Mouse (Mus musculus): Measurements from ENCODE around the gene Il9r.

Gene Il9r

DNA sequence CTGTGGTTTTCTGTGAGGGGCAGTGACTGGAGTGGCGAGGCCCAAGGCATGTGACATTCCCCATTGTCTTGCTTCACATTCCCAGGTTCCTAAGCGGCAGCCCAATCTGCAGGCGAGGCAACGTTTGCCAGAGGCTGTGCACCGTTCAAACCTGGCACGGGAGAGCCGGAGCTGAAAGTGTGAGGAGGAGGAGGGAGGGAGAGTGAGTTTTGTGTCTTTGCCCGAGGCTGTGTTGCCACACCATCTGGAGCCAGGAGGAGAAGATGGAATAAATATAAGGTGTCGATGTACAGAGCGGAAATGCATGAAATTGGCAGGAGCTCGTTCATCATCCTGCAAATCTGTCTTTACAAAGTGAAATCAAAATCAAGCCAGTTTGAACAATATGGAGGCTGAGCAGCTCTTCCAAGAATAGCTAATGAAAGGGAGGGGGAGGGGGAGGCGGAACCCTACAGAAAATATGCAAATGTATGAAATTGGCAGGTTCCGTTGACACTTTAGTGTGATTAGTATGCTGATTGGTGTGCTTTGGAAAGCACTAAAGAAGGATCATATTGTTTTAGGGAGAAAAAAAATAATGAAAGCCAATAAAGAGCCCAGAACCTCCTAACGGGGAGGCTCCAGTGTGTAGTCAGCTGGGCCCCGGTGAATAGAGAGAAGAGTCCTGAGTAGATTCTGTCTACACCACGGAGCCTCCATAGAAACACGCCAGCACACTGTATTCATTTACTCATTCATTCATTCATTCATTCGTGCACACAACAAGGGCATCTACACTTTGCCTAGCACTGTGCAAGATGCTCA, 42.1 kb downstream of the Il9r start:
- DNase-seq, result no peak

DNA sequence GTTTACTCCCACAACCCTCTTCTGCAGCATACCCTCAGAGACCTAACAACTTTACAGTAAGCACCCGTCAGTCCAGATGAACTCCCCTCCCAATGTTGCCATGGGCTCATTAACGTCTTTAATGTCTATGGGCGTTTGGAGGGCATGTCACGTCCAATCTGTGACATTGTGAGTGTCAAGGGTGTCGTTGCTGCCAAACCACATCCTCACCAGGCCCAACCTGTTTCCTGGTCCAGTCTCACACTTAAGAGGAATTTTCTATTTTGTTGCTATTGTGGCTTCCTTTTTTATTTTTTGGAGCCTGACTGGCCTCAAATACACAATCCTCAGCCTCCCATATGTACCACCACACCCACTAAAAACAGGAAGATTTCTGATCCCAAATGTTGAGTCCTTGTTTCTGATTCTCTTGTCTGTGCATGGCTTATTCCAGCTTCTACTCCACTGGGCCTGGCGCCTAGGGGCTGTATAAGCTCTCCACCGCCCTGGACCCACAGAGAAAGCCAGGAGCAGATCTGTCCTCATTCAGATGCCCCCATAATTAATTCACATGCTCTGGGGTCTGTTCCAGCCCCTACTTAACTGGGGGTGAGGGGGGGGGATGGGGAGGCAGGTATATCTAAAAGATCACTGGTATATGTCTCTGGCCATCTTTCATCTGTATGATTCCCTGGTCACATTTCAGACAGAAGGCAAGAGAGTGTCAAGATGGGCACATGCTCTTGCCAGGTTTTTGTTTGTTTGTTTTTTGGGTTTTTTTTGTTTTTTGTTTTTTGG, 43.0 kb downstream of the Il9r start:
- DNase-seq, result no peak

DNA sequence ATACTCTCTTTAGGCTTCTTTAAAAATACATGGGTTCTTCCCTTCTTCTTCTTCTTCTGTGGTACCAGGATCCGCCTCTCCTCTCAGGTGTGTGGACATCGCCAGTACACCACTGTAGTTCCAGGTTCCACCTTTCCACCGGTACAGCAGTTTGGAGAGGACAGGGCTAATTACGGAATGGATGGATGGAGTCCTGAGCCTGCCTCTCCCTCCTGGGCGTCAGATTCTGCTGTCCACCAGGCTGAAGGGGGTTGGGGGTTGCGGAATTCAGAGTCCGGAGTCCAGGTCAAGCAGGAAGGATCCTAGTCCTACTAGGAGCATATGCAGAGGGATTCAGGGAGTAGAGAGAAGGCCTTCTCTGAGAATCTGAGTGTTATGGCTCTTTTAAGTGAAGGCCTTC, 46.9 kb downstream of the Il9r start:
- no peak for DNase-seq

DNA sequence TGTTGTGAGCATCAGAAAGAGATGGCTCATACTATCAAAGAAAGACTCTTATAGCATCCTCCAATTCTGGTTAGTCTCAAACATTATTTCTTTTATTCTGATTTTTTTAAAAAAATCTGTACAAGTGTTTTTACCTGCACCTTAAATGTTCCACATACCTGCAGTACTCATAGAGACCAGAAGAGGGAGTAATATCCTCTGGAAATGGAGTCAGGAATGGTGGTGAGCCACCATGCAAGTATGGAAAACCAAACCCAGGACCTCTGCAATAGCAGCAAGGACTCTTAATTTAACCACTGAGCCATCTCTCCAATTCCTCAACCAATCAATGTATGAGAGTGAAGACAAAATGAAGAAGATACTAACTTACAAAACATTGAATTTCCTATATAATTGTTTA, 47.3 kb downstream of the Il9r start:
- DNase-seq, result no peak

DNA sequence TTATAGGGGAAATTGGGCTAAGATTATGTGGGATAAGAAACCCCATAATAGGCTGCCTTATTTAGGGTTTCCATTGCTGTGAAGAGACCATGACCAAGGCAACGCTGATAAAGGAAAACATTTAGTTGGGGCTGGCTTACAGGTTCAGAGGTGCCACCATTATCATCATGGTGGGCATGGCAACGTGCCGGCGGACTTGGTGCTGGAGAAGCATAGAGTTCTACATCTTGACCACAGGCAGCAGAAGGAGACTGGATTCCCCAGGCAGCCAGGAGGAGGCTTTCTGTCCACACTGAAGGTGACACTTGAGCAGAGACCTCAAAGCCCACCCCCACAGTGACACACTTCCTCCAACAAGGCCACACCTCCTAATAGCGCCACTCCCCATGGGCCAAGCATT, 48.8 kb downstream of the Il9r start:
- no peak for DNase-seq

DNA sequence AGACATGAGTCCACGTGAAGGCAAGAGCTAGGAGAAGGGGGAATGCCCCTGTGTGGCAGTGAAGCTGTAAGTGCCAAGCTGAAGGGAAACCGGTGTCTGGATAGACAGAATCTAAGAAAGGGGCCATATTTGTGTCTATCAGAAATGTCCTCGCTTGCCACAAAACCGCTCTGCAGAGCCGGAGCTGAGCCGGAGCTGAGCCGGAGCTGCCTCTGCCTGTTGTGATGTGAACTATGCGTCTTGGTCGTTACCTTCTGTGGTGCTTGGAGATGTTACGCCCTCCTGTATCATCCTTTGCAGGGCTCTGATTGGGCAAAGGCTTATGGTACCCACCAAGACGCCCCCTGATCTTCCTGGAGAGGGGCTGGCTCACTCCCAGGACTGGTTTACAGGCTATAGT, 50.5 kb downstream of the Il9r start:
- DNase-seq, result no peak

DNA sequence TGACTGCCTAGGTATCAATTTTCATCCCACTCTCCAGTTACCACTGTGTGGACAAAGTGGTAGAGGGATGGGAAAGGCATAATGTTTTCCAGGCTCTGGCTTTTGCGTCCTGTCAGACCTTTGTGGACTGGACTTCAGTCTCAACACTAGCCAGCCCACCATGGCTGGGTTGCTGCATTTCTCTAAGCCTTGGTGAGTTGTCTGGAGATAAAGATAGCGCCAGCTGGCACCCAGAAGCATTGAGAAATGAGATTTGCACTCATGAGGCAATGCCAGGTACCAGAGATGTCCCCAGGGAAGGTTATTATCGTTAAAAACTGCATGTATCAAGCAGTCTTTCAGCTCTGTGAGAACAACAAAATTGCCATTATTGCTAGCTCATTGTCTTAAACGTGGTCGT, 57.3 kb downstream of the Il9r start:
- DNase-seq, result no peak

DNA sequence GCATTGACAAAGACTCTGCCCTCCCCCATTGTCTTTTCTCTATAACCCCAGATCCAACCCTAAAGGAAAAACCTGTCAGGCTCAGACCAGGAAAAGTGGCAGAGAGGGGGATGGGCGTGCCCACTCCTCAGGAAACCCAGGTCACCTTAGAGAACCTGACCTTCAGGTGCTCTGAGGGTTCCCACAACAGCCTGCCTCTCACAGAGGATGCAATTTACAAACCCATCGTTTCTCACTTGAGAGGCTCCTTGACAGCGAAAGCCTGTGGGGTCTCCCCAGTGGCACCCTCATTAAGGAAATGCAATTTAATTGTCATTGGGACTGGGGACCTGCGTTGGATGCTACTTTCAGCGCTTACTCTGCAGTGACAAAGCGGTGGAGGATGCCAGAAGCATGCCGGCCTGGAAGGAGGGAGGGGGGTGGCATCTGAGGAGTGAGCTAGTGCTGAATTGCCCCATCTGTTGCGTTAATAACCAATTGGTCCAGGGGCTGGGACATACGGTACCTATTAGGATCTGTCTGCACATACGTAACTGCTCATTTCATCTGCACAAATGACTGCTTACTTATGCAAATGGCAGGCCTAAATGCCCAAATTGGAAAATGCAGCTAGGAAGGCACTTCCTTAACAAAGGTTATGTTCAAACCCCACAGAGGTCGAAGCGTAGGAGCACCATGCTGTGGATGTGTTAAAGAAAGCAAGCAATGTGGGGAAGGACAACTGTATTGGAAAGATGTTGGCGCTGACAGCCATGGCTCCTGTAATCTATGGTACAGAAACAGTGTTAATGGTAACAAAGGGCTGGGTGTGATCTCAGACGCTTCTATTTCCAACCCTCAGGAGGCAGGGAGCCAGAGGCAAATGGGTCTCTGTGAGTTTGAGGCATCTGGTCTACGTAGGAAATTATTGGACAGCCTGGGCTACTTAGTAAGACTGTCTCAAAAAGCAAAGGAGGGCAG, 58.2 kb downstream of the Il9r start:
- DNase-seq, result no peak

DNA sequence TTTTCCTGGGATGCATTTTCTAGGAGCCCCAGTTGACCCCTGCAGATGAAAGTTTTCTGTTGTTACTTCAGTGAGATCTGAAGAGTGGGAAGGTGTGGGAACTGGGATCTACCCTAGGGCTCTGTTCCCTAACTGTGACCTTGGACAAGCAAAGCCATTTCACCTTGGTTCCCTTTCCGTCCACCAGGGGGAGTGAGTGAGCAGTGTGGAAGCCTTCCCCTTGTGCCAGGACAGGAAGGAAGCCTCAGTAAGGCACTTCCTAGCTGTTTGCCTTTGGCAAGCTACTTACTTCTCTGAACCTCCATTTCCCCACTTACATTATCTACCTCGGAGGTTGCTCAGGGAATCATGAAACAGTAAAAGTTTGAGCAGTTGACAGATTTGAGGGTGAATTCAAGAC, 59.0 kb downstream of the Il9r start:
- peak; percentile 71 for DNase-seq

DNA sequence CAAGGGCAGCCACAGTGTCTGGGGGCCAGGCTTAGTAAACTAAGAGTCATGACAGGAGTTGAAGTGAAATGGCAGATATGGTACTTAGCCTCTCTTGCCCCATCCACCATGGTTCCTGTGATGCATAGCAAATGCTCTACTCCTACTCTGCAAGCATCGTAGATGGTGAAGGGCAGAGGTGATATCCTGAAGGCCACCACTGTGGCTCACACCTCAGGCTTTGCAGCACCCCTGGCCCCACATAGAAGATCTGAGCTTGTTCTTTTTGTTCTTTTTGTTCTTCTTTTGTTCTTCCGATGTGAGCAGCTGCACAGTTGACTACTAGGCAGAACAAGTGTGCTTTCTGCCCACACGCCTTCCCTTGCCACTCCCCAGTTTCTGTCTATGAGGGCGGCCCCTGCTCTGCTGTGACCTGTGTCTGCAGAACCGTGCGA, 60.5 kb downstream of the Il9r start:
- no peak for DNase-seq

DNA sequence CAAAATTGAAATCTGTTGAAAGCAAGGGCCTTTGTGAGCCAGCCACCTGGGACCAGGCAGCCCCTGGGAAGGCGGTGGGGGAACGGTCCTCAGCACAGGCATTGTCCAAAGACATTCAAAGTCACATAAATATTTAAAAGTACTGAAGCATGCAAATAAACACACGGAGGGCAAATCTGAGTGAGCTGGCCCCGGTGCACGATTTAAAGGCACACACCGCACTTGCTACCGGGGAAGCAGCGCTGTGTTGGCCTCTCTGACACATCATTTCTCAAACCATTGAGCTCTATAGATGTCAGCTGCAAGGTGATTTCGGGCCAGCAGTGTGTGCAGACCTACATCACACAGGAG, 61.5 kb downstream of the Il9r start:
- DNase-seq, result no peak

DNA sequence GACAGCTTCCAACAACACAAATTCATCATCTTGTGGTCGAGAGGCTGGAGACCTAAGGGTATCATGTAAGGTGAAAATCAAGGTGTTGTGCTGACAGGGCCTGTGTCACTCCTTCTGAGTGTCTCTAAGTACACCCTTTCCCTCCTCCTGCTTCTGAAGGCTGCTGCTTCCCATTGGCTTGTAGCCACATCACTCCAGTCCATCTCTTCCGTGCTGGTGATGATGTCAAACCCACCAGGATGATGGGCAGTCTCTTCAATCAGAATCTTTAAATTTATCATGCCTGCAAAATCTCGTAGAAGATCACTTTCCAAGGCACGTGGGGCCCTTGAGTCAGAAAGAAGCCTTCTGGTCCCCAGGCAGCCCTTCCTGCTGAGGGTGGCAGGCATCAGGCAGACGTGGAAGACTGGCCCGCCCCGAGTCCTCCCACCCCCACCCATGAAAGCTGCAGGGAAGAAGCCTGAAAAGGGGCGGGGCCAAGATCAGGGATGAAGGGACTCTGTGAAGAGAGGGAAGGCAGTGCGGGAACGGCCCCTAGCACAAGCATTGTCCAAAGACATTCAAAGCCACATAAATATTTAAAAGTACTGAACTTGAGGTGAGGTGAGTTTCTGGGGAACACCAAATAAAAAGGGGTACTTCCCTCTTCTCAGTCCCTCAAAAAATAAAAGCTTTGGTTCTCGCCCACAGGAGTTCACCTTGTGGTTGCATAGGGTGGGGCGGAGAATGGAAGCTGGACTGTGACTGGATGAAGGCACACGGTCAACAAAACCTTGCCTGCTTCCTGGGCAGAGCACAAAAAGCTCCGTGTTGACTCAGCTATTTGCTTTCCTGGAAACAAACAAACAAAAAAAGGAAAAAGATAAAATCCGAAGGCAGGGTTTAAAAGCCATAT, 62.1 kb downstream of the Il9r start:
- DNase-seq, result no peak

Measured in liver (tissue).